ENCODE assay signal across 14 mouse cellular contexts in the genomic region with DNA sequence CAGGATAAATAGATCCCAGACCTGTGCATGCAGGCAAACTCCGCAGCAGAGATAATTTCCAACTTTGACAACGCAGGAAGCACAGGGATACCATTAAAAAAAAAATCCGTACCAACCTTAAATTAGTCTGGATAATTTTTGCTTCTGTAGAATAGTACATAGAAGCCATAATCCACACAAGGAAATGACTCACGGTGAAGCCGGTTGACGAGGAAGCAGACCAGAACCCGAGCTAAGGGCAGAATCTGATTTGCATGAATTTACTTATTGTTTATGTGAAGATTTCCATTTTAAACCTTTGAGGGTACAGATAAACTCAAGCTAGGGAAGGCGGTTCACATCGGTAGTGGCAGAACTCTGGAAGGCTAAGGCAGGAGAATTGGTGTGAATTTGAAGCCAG.
"Had no signal": no experiment of that assay in that cellular context is flagged by ENCODE, and none has a peak within 500 bp of the region (broad histone marks: within the 10 kb centered on the region; RNA-seq: fewer than 3 reads in every experiment).

No protein-coding gene starts in this region.

- H3K9me3 ChIP-seq: kidney, embryonic 15.5 days; limb, embryonic 15.5 days; liver, embryonic 12.5 days; midbrain, embryonic 15.5 days had no signal

- DNase-seq: kidney, adult 2 months; layer of hippocampus, adult 9-11 months; layer of hippocampus, postnatal 36 days; lung, embryonic 14.5 days; lung, postnatal 10 days; lung, postnatal 4 days; thymus, adult 18-20 months; thymus, postnatal 14 days had no signal

- H3K36me3 ChIP-seq: kidney, embryonic 15.5 days; limb, embryonic 15.5 days; liver, embryonic 12.5 days; midbrain, embryonic 10.5 days; midbrain, embryonic 15.5 days had no signal

- ATAC-seq: liver, embryonic 12.5 days; midbrain, embryonic 15.5 days had no signal

- H3K9ac ChIP-seq: kidney, embryonic 15.5 days; limb, embryonic 15.5 days; liver, embryonic 12.5 days; lung, embryonic 14.5 days; midbrain, embryonic 15.5 days had no signal

- H3K4me2 ChIP-seq: kidney, embryonic 15.5 days; limb, embryonic 15.5 days; liver, embryonic 12.5 days; lung, embryonic 14.5 days; midbrain, embryonic 15.5 days had no signal

- H3K27ac ChIP-seq: kidney, embryonic 15.5 days; limb, embryonic 15.5 days; liver, embryonic 12.5 days; midbrain, embryonic 10.5 days; midbrain, embryonic 15.5 days; stomach, postnatal 0 days had no signal

- H3K27me3 ChIP-seq: kidney, embryonic 15.5 days; limb, embryonic 15.5 days; liver, embryonic 12.5 days; midbrain, embryonic 15.5 days had no signal

- H3K4me1 ChIP-seq: limb, embryonic 15.5 days; liver, embryonic 12.5 days; midbrain, embryonic 10.5 days had no signal

- H3K4me3 ChIP-seq: kidney, embryonic 15.5 days; limb, embryonic 15.5 days; liver, embryonic 12.5 days; midbrain, embryonic 10.5 days; midbrain, embryonic 15.5 days had no signal
